Mouse (Mus musculus): ENCODE measurements around the gene Sag. TPM values are rescaled to one million over a fixed set of nuclear protein-coding genes. Genes with fewer than 3 reads are reported as not detected.
"Not testable (repeated sequence)": the region's sequence is repeated elsewhere in the genome, so short reads cannot be mapped to it uniquely, and the experiment has no call there.

Sag gene
- total RNA-seq, 1 experiment from 2014 or later, result 8.0 TPM

DNA sequence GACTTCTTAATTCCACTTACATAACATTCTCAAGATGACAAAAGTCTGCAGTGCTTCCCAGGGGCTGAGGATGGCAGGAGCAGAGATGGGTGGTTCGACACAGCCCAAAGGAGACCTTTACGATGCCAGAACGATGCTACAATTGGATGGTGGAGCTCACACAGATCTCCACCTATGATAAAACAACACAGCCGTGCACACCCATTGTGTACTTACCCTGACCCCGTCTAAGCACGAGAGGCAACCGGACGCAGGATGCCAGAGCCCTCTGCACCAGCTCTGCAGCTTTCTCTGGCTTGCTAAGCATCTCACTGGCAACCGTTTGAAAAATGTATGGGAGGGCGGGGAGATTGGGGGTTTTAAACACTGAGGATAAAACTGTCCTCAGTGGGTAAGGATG, 8.6 kb downstream of the Sag start:
- no peak for ATAC-seq (ENCODE audit: extremely low read depth, insufficient number of reproducible peaks, low FRiP score, poor library complexity, severe bottlenecking)

DNA sequence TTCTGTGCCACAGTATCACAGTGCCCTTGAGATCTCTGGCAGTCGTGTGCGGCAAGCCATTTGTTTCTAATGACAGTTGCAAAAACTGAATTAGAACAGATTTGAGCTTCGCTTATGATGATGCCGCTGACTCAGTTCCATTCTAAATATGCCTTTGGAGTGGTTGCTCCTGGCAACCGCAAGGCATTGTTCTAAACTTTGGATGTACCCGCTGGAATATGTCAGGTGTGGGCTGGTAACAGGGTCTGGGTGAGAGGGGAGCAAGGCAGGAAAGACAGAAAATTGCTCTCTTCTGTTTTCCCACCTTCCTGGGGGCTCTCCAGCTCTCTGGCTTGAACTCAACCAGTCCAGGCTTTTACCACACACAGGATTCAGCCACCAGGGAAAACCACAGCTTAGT, 9.7 kb downstream of the Sag start:
- no peak for ATAC-seq (ENCODE audit: extremely low read depth, insufficient number of reproducible peaks, low FRiP score, poor library complexity, severe bottlenecking)

DNA sequence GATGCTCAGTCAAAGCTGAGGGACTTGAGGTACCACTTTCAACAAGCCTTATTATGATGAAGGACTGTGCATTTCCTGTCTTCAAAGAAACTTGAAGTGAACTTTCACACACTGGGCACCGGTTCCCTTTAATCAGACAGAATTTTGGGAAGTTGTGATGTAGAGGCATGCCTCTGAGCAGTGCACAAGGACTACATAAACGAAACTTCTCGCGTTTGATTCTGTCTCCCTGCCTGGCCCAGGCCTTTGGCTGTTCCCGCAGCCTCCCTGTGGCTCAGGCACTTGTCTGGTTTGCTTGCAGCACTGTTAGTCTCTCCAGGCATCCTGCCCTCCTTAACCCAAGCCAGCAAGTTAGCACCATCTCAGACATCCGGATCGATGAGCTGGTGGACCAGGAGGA, 10.2 kb downstream of the Sag start:
- ATAC-seq (ENCODE audit: extremely low read depth, insufficient number of reproducible peaks, low FRiP score, poor library complexity, severe bottlenecking), result 0 out of 2 replicates have a peak, but pooled peaks have one; percentile 6

DNA sequence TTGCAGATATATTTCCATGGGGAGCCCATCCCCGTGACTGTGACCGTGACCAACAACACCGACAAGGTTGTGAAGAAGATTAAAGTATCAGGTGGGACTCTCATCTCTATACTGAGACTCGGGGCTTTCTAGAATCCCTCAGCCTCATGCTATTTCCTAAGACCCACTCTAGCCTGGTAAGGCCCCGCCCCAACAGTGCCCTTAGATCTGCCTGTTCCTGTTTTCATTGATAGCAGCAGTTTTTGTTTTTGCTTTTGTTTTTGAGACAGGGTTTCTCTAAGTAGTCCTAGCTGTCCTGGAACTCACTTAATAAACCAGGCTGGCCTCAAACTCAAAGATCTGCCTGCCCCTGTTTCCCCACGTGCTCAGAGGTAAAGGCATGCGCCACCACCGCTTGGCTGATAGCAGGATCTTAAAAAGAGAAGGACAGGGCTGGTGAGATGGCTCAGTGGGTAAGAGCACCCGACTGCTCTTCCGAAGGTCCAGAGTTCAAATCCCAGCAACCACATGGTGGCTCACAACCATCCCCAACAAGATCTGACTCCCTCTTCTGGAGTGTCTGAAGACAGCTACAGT, 21.0 kb downstream of the Sag start:
- ATAC-seq (ENCODE audit: extremely low read depth, insufficient number of reproducible peaks, low FRiP score, poor library complexity, severe bottlenecking), result no peak

DNA sequence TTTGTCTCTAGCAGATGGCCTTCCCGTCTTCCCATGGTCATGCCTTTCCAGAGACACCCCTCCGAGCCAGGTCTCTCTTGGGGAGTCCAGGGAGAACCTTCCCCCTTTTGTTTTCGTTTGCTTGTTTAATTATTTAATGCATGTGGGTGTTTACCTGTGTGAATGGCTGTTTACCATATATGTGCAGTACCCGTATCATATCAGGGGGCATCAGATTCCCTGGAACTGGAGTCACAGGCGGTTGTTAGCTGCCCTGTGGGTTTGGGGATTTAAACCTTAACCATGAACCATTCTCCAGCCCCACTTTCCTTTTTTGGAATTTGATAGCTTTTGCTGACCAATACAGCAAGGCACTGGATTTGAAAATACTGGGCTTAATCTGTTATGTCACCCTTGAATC, 21.8 kb downstream of the Sag start:
- no peak for ATAC-seq (ENCODE audit: extremely low read depth, insufficient number of reproducible peaks, low FRiP score, poor library complexity, severe bottlenecking)

DNA sequence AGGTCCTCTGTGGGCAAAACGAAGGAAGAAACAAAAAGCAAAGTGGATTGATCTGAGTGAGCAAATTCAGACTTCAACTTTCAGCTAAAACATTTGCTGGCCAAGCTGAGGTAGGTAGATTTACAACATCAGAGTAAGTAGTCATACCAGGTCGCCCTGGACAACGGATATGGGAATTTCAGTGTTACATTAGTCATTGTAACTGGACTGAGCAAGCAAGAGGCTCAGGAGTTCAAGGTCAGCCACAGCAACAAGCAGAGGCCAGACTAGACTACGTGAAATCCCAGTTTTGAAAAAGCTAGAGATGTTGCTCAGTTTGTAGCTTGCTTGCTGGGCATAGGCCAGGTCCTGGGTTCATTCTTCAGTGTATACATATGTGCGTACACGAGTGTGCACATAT, 22.5 kb downstream of the Sag start:
- ATAC-seq (ENCODE audit: extremely low read depth, insufficient number of reproducible peaks, low FRiP score, poor library complexity, severe bottlenecking), result no peak

DNA sequence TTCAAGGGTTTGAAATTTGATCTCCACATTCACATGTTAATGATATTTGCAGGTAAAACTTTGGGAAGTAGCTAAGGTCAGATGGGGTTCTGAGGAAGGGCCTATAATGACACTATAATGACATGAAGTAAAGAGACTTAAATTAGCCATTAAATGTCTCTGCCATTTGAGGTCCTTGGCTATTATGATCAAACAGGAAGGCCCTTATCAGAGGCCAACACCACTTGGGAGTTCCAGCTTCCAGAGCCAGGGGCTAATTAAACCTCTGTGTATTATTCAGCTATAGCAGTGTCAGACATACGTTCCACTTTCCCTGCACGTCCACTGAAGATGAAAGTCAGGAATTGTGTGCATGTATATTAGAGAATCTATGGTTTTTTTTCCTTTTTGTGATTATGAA, 23.0 kb downstream of the Sag start:
- ATAC-seq (ENCODE audit: extremely low read depth, insufficient number of reproducible peaks, low FRiP score, poor library complexity, severe bottlenecking), result no peak

DNA sequence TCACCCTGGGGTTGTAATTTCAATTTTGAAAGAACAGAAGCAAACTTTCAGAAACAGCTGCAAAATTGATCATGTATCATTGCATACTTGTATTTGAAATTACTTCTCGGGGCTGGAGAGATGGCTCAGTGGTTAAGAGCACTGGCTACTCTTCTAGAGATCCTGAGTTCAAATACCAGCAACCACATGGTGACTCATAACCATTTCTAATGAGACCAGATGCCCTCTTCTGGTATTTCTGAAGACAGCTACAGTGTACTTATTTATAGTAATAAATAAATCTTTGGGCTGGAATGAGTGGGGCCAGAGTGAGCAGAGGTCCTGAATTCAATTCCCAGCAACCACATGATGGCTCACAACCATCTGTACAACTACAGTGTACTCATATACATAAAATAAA, 24.0 kb downstream of the Sag start:
- not testable (repeated sequence) for ATAC-seq (ENCODE audit: extremely low read depth, insufficient number of reproducible peaks, low FRiP score, poor library complexity, severe bottlenecking)

DNA sequence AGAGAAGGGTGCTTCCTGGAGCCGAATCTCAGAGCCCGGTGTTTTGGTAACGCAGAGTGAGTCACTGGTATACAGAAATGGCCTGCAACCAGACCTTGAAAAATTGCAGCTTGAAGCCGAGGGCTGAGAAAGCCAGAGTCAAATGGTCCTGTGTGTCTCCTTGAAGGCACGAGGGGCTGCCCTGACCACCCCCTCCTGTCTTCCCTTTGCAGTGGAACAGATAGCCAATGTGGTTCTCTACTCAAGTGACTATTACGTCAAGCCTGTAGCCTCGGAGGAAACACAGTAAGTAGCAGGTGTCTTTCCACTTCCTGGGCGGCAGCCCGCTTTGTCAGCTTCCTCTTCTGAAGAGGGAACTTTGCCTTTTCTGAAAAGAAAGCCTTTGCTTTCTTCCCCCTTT, 24.7 kb downstream of the Sag start:
- ATAC-seq (ENCODE audit: extremely low read depth, insufficient number of reproducible peaks, low FRiP score, poor library complexity, severe bottlenecking), result peak; percentile 92

DNA sequence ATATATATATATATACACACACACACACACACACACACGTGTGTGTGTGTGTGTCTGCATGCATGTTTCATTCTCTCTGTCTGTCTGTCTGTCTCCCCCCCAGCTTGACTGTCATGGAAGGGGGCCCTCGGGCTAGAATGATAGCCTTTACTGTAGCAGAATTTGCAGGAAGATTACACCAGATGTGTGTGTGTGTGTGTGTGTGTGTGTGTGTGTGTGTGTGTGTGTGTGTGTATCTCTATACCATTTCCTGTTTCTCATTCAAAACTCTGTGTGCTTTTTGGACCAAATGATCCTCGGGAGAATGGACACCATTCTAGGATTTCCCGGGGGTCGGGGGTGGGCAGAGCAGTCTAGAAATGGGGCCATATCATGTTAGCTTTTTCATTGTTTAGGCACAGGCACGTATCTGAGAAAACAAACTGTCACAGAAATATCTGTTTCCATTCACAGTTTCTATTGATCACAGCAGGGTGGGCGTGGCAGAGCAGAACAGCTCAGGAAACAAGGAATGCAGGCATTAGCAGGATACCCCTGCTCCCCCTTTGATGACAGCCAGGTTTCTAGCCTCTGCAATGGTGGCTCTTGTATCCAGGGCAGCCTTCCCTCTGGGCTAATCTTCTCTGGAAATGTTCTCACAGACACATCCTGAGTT, 25.6 kb downstream of the Sag start:
- no peak for ATAC-seq (ENCODE audit: extremely low read depth, insufficient number of reproducible peaks, low FRiP score, poor library complexity, severe bottlenecking)

DNA sequence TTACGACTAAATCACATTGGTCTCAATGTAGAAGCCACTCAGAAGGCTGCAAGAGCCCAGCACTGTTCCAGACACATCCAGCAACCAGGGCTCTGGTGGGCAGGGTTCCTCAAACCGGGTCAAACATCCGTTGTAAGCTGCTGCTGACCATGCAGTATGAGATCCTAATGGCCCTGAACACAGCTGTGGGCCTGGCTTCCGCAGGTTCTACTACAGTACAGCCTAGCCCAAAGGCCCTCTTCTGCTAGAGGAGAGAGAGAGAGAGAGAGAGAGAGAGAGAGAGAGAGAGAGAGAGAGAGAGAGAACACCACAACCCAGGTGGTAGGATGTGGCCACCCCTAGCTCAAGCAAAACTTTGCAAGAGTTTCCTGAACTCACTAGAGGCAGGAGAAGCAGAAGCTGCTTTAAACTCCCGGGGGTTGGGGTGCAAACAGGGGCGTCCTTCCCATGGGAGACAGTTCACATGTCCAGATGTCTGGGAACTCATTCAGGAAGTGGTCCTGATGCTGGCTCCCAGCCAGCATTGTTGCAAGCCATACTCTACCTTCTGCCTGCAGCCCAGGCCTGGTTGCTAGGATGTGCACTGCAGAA, 26.2 kb downstream of the Sag start:
- ATAC-seq (ENCODE audit: extremely low read depth, insufficient number of reproducible peaks, low FRiP score, poor library complexity, severe bottlenecking), result peak; percentile 50; the same call in 1 of the 2 replicates

DNA sequence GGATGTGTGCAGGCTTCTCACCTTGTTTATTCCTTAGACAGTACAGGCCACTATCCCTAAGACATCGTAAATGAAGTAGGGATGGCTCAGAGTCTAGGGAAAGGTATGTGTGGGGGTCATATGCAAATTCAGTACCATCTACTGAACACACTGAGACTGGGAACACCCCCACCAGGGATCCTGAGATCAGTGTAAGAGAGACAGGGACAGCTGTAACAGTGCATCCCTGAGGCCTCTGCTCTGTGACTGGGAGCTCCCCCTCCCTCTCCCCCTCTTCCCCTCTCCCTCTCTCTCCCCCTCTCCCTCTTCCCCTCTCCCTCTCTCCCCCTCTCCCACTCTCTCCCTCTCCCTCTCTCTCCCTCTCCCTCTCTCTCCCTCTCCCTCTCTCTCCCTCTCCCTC, 33.0 kb downstream of the Sag start:
- no peak for ATAC-seq (ENCODE audit: extremely low read depth, insufficient number of reproducible peaks, low FRiP score, poor library complexity, severe bottlenecking)

DNA sequence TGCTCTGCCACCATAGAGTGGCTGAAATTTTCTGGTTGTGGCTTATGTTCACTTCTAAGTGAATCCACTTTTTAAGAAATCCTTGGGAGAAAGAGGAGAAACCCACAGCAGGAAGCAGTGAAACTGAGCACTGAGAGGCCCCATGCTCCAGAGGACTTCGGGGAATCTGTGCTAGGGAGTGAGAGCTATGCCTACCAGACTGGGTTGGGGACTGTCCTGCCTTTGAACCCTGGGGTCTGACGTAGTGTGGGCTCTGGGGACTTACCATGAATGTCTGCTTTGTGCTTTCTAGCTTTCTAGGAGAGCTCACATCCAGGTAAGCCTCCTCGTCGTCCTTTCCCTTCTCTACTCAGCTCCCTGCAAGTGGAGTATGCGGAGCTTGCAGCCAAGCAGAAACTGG, 33.5 kb downstream of the Sag start:
- no peak for ATAC-seq (ENCODE audit: extremely low read depth, insufficient number of reproducible peaks, low FRiP score, poor library complexity, severe bottlenecking)

DNA sequence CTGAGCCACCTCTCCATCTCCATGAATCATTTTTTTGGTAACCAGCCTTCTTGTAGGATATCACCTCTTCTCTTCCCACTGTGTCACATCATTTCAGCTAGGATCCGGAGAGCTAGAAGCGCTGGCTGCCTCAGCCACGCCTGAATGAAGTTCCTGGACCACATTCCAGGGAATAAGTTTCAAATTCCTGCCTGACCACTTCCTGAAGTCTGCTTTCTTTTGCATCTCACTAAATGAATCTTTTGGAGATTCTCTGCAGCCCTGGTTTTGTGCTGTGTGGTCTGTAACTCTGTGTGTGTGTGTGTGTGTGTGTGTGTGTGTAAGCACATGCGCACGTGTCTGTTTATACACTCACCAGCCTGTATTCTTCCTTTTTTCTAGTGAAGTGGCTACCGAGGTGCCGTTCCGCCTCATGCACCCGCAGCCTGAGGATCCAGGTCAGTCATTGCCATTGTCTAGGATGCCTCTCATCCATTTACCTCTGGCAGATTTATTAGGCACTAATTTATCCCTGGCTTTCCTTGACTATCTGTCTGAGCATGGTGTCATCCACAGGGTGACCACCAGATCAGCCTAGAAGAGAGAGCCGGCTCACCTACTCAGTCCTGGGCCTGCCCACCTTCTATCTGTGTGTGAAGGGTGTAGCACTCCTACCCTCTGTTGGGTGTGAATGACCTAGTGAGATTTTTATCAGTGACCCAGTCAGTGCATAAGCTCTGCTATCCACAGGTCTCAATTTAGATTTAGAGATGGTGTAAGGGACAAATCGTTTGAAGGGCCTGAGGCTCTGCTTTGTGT, 37.1 kb downstream of the Sag start:
- no peak for ATAC-seq (ENCODE audit: extremely low read depth, insufficient number of reproducible peaks, low FRiP score, poor library complexity, severe bottlenecking)

DNA sequence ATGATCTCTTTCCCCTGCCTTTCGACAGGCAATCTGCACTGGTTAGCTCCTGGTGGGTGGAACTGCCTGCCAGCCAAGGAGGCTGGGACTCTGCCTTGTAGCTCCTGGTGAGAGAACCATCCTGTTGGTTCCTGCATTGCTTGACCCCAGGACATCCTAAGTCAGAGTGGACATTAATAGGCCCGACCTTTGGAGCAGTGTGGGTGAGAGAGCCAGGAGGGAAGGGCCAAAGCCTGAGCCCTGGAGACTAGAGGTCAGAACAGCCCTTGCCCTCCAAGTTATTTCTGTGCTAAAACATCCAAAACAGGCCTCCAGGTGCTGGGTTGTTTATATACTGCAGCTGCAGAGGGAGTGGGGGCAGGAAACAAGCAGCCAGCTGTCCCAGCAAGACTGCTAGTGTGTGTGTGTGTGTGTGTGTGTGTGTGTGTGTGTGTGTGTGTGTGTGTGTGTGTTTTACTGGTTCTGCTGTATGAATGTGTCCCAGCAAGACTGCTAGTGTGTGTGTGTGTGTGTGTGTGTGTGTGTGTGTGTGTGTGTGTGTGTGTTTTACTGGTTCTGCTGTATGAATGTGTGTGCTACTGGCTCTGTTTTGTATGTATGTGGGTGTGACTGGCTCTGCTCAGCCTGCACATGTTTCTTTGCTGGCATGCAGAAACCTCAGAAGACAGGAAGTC, 43.5 kb downstream of the Sag start:
- peak; percentile 75 for ATAC-seq (ENCODE audit: extremely low read depth, insufficient number of reproducible peaks, low FRiP score, poor library complexity, severe bottlenecking)

DNA sequence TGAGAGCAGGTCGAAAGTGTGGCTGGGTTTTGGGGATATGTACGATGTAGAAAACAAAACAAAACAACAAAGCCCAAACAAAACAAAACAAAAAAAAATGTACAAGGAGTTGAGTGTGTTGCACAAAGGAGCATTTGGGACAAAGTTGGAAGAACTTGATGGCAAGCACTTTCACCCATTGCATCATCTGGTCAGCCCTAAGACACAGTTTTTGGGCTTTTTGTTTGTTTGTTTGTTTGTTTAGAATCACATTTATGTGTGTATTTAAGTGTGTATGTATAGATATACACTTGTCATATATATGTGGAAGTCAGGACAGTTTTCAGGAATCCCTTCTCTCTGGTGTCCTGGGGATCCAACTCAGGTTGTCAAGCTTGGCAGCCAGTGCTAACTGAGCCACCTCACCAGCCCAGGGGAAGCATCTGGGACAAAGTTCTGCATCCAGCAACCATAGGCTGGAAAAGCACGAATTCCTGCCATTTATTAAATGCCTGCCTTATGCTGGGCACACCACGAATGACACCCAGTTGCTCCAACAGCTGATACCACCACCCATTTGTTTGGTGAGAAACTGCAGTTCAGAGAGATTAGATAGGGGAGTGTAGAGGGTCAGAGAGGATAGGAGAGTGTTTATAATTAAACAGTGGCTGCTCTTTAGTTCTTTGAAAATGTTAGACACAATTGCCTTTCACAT, 44.1 kb downstream of the Sag start:
- no peak for ATAC-seq (ENCODE audit: extremely low read depth, insufficient number of reproducible peaks, low FRiP score, poor library complexity, severe bottlenecking)

DNA sequence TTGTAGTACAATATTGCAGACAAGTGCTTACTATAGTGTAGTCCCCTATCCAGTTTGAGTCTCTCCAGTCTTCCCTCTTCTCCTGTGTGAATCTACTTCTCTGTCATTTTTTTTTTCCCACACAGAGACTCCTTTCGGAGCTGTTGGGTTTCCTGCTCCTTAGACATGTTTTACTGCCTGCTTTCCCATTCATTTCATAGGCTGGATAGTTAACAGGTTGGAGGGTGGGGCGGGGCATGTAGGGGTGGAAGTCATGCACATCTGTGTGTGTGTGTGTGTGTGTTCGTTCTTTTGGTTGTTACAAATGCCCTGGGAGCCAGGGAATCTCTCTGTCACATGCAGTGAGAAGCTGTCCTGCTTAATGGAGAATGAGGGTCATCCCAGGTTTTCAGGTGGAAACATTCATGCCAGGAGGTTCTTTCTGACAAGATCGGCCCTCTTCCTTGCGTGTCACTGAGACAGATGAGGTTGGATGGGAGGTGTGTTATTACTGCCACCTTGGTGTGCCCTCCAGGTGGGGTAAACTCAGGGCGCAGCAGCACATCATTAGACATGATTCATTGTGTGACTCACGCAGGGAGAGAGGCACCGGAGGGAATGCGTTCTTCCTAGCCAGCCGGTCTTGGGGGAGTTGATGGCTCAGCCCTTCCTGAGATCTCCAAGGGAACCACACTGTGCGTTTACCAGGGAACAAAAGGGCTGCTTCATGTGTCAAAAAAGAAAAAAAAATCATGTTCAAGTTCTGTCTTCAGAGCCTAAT, 44.9 kb downstream of the Sag start:
- no peak for ATAC-seq (ENCODE audit: extremely low read depth, insufficient number of reproducible peaks, low FRiP score, poor library complexity, severe bottlenecking)

DNA sequence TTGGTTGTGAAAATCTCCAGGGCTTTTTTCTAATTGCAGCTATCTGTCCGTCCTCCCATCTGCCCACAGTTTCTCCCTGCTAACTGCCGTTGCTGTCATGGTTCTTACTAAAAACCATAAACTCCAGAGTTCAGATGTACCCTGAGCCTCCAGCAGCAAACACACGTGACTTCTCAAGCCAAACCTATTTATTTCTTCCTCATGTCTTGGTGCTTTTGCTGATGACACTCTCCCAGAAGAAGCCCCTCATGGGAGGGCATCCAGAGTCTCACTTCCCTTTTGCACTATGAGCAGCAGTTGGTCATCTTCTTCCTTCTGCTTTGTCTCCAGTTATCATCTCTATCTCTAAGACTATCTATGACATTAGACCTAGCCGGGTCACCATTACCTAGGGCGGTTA, 45.8 kb downstream of the Sag start:
- ATAC-seq (ENCODE audit: extremely low read depth, insufficient number of reproducible peaks, low FRiP score, poor library complexity, severe bottlenecking), result peak; percentile 34; the same call in 1 of the 2 replicates
